Mouse (Mus musculus): Measurements from ENCODE around the gene Prap1.

The Prap1 gene

GRCm38 (mm10) chr7:140081408-140082241 lies 11.6 kb upstream of the Prap1 start:
- in situ Hi-C loops (cut with MboI; ENCODE audit: low sequenced_read_pairs) = loop anchor here (5.0 kb wide), 1 partner anchor 61 kb away; no protein-coding TSS in a partner anchor

- in situ Hi-C loops (cut with MboI; ENCODE audit: low sequenced_read_pairs) = loop anchor here (5.0 kb wide), 1 partner anchor 60 kb away; no protein-coding TSS in a partner anchor
These were observed 10.9 kb upstream of the Prap1 start, which contains the start of gene Caly for GRCm38 (mm10) chr7:140082242-140082678. Caly (minus strand) TSS chr7:140082548.

- in situ Hi-C loops (cut with MboI; ENCODE audit: low sequenced_read_pairs) = no loop called here
These were observed 2.6 kb upstream of the Prap1 start for GRCm38 (mm10) chr7:140090601-140091000.

- in situ Hi-C loops (cut with MboI; ENCODE audit: low sequenced_read_pairs) = no loop called here
These were observed 1.8 kb downstream of the Prap1 start for GRCm38 (mm10) chr7:140094954-140095353.

GRCm38 (mm10) chr7:140095556-140095955 lies 2.4 kb downstream of the Prap1 start:
- in situ Hi-C loops (cut with MboI; ENCODE audit: low sequenced_read_pairs) = no loop called here

GRCm38 (mm10) chr7:140096055-140096454 lies 2.9 kb downstream of the Prap1 start:
- in situ Hi-C loops (cut with MboI; ENCODE audit: low sequenced_read_pairs) = no loop called here

GRCm38 (mm10) chr7:140098466-140098865 lies 5.3 kb downstream of the Prap1 start:
- in situ Hi-C loops (cut with MboI; ENCODE audit: low sequenced_read_pairs) = no loop called here

- in situ Hi-C loops (cut with MboI; ENCODE audit: low sequenced_read_pairs) = no loop called here
These were observed 8.3 kb downstream of the Prap1 start for GRCm38 (mm10) chr7:140101498-140101897.

GRCm38 (mm10) chr7:140101993-140102860 lies 9.0 kb downstream of the Prap1 start, which contains the start of gene Fuom:
Fuom (minus strand) TSS chr7:140102441.
- in situ Hi-C loops (cut with MboI; ENCODE audit: low sequenced_read_pairs) = no loop called here

- in situ Hi-C loops (cut with MboI; ENCODE audit: low sequenced_read_pairs) = no loop called here
These were observed 10.8 kb downstream of the Prap1 start for GRCm38 (mm10) chr7:140104009-140104408.

- in situ Hi-C loops (cut with MboI; ENCODE audit: low sequenced_read_pairs) = no loop called here
These were observed 18.7 kb downstream of the Prap1 start for GRCm38 (mm10) chr7:140111943-140112342.

- in situ Hi-C loops (cut with MboI; ENCODE audit: low sequenced_read_pairs) = no loop called here
These were observed 22.6 kb downstream of the Prap1 start, which contains the start of gene Paox for GRCm38 (mm10) chr7:140115583-140116328. Paox (plus strand) TSS chr7:140115799.

GRCm38 (mm10) chr7:140116329-140117054 lies 23.3 kb downstream of the Prap1 start, which contains the start of gene Echs1:
Echs1 (minus strand) TSS chr7:140116476.
- in situ Hi-C loops (cut with MboI; ENCODE audit: low sequenced_read_pairs) = no loop called here

GRCm38 (mm10) chr7:140120484-140120883 lies 27.3 kb downstream of the Prap1 start:
- in situ Hi-C loops (cut with MboI; ENCODE audit: low sequenced_read_pairs) = no loop called here

- in situ Hi-C loops (cut with MboI; ENCODE audit: low sequenced_read_pairs) = no loop called here
These were observed 28.2 kb downstream of the Prap1 start for GRCm38 (mm10) chr7:140121338-140121910.

- in situ Hi-C loops (cut with MboI; ENCODE audit: low sequenced_read_pairs) = no loop called here
These were observed 29.6 kb downstream of the Prap1 start for GRCm38 (mm10) chr7:140122765-140123164.

- in situ Hi-C loops (cut with MboI; ENCODE audit: low sequenced_read_pairs) = no loop called here
These were observed 31.2 kb downstream of the Prap1 start for GRCm38 (mm10) chr7:140124382-140124781.

- in situ Hi-C loops (cut with MboI; ENCODE audit: low sequenced_read_pairs) = no loop called here
These were observed 32.3 kb downstream of the Prap1 start for GRCm38 (mm10) chr7:140125278-140126021.

- in situ Hi-C loops (cut with MboI; ENCODE audit: low sequenced_read_pairs) = no loop called here
These were observed 32.8 kb downstream of the Prap1 start for GRCm38 (mm10) chr7:140126022-140126350.
